23 mouse cellular contexts compared by ENCODE assay signal in genomic region chr5:32494084-32494700, GRCm38 (mm10). TPM values are rescaled to one million over a fixed set of nuclear protein-coding genes. Genes with fewer than 3 reads are reported as not detected.
A peak's percentile ranks its signal among the peaks of the same experiment; 100 is the strongest.
DNase-seq lines count a peak whose midpoint lies in the region; ATAC-seq lines count a peak whose summit lies in the region.
"Had no signal": no experiment of that assay in that cellular context is flagged by ENCODE, and none has a peak within 500 bp of the region (broad histone marks: within the 10 kb centered on the region; RNA-seq: fewer than 3 reads in every experiment).

No protein-coding gene starts in this region.

- H3K9ac ChIP-seq in kidney, embryonic 14.5 days (ENCODE audit: low read depth, low read length), result no peak overlapping the region
- H3K9ac ChIP-seq: hindbrain, embryonic 15.5 days; kidney, embryonic 15.5 days; midbrain, embryonic 12.5 days had no signal

- no peaks in the 10 kb centered on the region for H3K27me3 ChIP-seq in kidney, embryonic 14.5 days (ENCODE audit: control insufficient read depth, insufficient read depth, low read length)
- H3K27me3 ChIP-seq: hindbrain, embryonic 15.5 days; kidney, embryonic 15.5 days; midbrain, embryonic 12.5 days had no signal

- H3K9me3 ChIP-seq in kidney, embryonic 14.5 days (ENCODE audit: control insufficient read depth, low read length), result no peaks in the 10 kb centered on the region
- H3K9me3 ChIP-seq: heart, embryonic 10.5 days; hindbrain, embryonic 15.5 days; kidney, embryonic 15.5 days; midbrain, embryonic 12.5 days had no signal

- H3K27ac ChIP-seq in kidney, embryonic 14.5 days (ENCODE audit: low read depth, low read length), result no peak overlapping the region
- H3K27ac ChIP-seq: heart, embryonic 10.5 days; hindbrain, embryonic 15.5 days; kidney, embryonic 15.5 days; limb, embryonic 10.5 days; midbrain, embryonic 12.5 days had no signal

- no peak for ATAC-seq in kidney, embryonic 14.5 days (ENCODE audit: low FRiP score, low TSS enrichment)
- ATAC-seq: intestine, embryonic 16.5 days had no signal

- 62% methylated on average over 3 of the region's 3 CpGs for WGBS in kidney, embryonic 14.5 days

- no peaks in the 10 kb centered on the region for H3K4me1 ChIP-seq in kidney, embryonic 14.5 days (ENCODE audit: control insufficient read depth, insufficient read depth, low read length)
- H3K4me1 ChIP-seq: hindbrain, embryonic 15.5 days; kidney, embryonic 15.5 days; limb, embryonic 10.5 days; midbrain, embryonic 12.5 days had no signal

- H3K4me2 ChIP-seq in kidney, embryonic 14.5 days (replicated peaks; ENCODE audit: low read depth, low read length), result no peak overlapping the region
- H3K4me2 ChIP-seq: hindbrain, embryonic 15.5 days; kidney, embryonic 15.5 days; midbrain, embryonic 12.5 days had no signal

- peak; percentile 18 for DNase-seq in 3T3-L1 (ENCODE audit: low read depth, low spot score)
- DNase-seq in NIH3T3 (ENCODE audit: low read depth), result peak; percentile 44
- DNase-seq in frontal cortex, postnatal 25 days (ENCODE audit: low spot score in 2 of 2), result peak; percentile 7 to 25
- DNase-seq in right cerebral cortex, adult 2 months (ENCODE audit: low spot score in 2 of 2), result peak; percentile 50 to 72
- no peak for DNase-seq in layer of hippocampus, postnatal 25 days (ENCODE audit: extremely low spot score in 1 of 2, low spot score in 1 of 2)
- no peak for DNase-seq in thymus, adult 18-20 months
- no peak for DNase-seq in neural tube, embryonic 10.5 days (ENCODE audit: extremely low spot score, low spot score)
- DNase-seq: cerebellum, adult 11-12 months; cerebellum, postnatal 10 days; gastrocnemius, postnatal 10 days; kidney, postnatal 4 days; layer of hippocampus, adult 9-11 months; liver; lung, postnatal 10 days; spleen, adult 18-20 months; thymus, postnatal 25 days had no signal

- peaks cover 46% of the 10 kb centered on the region for H3K36me3 ChIP-seq in kidney, embryonic 14.5 days (ENCODE audit: control insufficient read depth, insufficient read depth, low read length)

- H3K4me3 ChIP-seq in kidney, embryonic 14.5 days (ENCODE audit: low read length), result no peak overlapping the region
- H3K4me3 ChIP-seq: heart, embryonic 10.5 days; hindbrain, embryonic 15.5 days; kidney, embryonic 15.5 days; limb, embryonic 10.5 days; midbrain, embryonic 12.5 days had no signal

RNA-seq across cellular contexts. Expression of gene Ppp1cb, which starts 35.5 kb away (rescaled TPM):
- 100 to 1,000 TPM; 390 to 468 TPM for total RNA-seq in layer of hippocampus, postnatal 25 days (2021)
- 219 and 229 TPM in 2 replicates for polyA plus RNA-seq in kidney, embryonic 14.5 days (2014; fragmentation: Nextera tagmentation; extraction: Ambion mirVana)

Comparison
In these comparisons a context has a peak if more than half of its experiments do, and no peak if none do; other contexts are left out.
1. DNase-seq: peak in 3T3-L1 (single experiment), NIH3T3 (single experiment), frontal cortex, postnatal 25 days (2 of 2) and right cerebral cortex, adult 2 months (2 of 2); none in layer of hippocampus, postnatal 25 days (0 of 2), thymus, adult 18-20 months (0 of 2) and neural tube, embryonic 10.5 days (single experiment).